Comparison of ENCODE assay signal across 18 mouse cellular contexts in the genomic region with DNA sequence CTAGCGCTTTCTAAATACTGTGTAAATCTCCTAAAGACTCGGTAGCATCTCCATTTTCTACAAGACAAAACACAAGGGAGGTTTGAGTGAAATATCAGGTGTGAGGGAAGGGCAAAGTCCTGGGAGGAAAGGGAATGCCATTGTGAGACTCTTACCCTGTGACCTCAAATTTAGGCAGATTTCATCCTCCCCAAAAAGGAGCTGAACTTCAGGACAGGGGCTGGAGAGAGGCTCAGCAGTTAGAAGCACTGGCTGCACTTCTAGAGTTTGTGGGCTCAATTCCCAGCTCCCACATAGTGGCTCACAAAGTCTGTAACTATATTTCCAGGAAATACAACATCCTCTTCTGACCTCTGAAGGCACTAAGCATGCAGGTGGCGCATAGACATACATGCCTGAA.
DNase-seq lines count a peak whose midpoint lies in the region; ATAC-seq and TF ChIP-seq lines count a peak whose summit lies in the region.
"Had no signal": no experiment of that assay in that cellular context is flagged by ENCODE, and none has a peak within 500 bp of the region (broad histone marks: within the 10 kb centered on the region; RNA-seq: fewer than 3 reads in every experiment).

No protein-coding gene starts in this region.

- no peaks in the 10 kb centered on the region for H3K9me3 ChIP-seq in E14TG2a.4 (ENCODE audit: low read length)
- H3K9me3 ChIP-seq in embryonic facial prominence, embryonic 15.5 days (replicated peaks) = no peaks in the 10 kb centered on the region
- H3K9me3 ChIP-seq: forebrain, embryonic 12.5 days; heart, embryonic 13.5 days had no signal

- no peak overlapping the region for H3K9ac ChIP-seq in heart, adult 2 months (ENCODE audit: low read depth, low read length)
- H3K9ac ChIP-seq in embryonic facial prominence, embryonic 15.5 days = no peak overlapping the region
- H3K9ac ChIP-seq: forebrain, embryonic 12.5 days; limb, embryonic 12.5 days; lung, embryonic 14.5 days; neural tube, embryonic 13.5 days had no signal

- no peaks in the 10 kb centered on the region for H3K36me3 ChIP-seq in heart, adult 2 months (ENCODE audit: control insufficient read depth, insufficient read depth, low read length)
- H3K36me3 ChIP-seq in E14TG2a.4 (ENCODE audit: insufficient read depth, low read length) (no peaks in the 10 kb centered on the region), myocyte (ENCODE audit: control insufficient read depth, insufficient read depth) (no peaks in the 10 kb centered on the region)
- H3K36me3 ChIP-seq in embryonic facial prominence, embryonic 15.5 days = no peaks in the 10 kb centered on the region
- H3K36me3 ChIP-seq: forebrain, embryonic 12.5 days; heart, embryonic 13.5 days; limb, embryonic 12.5 days; neural tube, embryonic 13.5 days had no signal

- H3ac ChIP-seq in myocyte (ENCODE audit: control insufficient read depth, insufficient read length) = no peak overlapping the region

- intact Hi-C loops in heart, adult 2 months (cut with DNase I) = loop anchor here (2.0 to 5.0 kb wide), 2 partner anchors 56 to 162 kb away; no protein-coding TSS in a partner anchor

- no peak for ATAC-seq in embryonic facial prominence, embryonic 15.5 days (ENCODE audit: insufficient number of reproducible peaks, low FRiP score, low TSS enrichment, low read depth)
- no peak for ATAC-seq in inflammation-experienced regulatory T-cells, adult 6 months

- no peak for DNase-seq in heart, adult 2 months
- DNase-seq in heart, adult 9 months (ENCODE audit: low spot score in 2 of 2) = no peak
- no peak for DNase-seq in spleen, postnatal 4 days (ENCODE audit: low spot score in 2 of 2)
- DNase-seq: adrenal gland, postnatal 25 days; kidney, adult 2 months; kidney, postnatal 14 days; thymus, adult 2 months; thymus, postnatal 4 days had no signal

- peaks cover 5% of the 10 kb centered on the region; the same call in 1 of the 2 replicates for H3K4me1 ChIP-seq in heart, adult 2 months (ENCODE audit: control insufficient read depth, insufficient read depth, low read length)
- peaks cover 39% of the 10 kb centered on the region for H3K4me1 ChIP-seq in E14TG2a.4 (replicated peaks; ENCODE audit: low read depth, low read length)
- H3K4me1 ChIP-seq in embryonic facial prominence, embryonic 15.5 days = peaks cover 13% of the 10 kb centered on the region

- H3K27ac ChIP-seq in heart, adult 2 months = peak overlapping the region; percentile 72
- peak overlapping the region; percentile 77; the same call in 1 of the 2 replicates for H3K27ac ChIP-seq in embryonic facial prominence, embryonic 15.5 days (replicated peaks)
- H3K27ac ChIP-seq: forebrain, embryonic 12.5 days had no signal

- TF ChIP-seq CTCF in heart, adult 2 months (IDR thresholded peaks at IDR 0.05) = no peak
- TF ChIP-seq CTCF in E14TG2a.4 (conservative IDR thresholded peaks at IDR 0.05; ENCODE audit: low read length) = no peak

- 85% methylated on average over 3 of the region's 3 CpGs for WGBS in heart, adult 2 months
- WGBS in embryonic facial prominence, embryonic 15.5 days = 79% methylated on average over 3 of the region's 3 CpGs

- TF ChIP-seq POLR2A in heart, adult 2 months (IDR thresholded peaks at IDR 0.05; ENCODE audit: insufficient read depth, low read depth, low read length) = no peak
- TF ChIP-seq POLR2A in myocyte (IDR thresholded peaks at IDR 0.05; ENCODE audit: insufficient read length, low read depth) = no peak

- no peaks in the 10 kb centered on the region for H3K79me2 ChIP-seq in heart, adult 2 months (replicated peaks; ENCODE audit: control insufficient read depth, insufficient read depth, low read length)
- no peaks in the 10 kb centered on the region for H3K79me2 ChIP-seq in myocyte (ENCODE audit: control insufficient read depth, insufficient read depth)

- no peak overlapping the region for H3K4me2 ChIP-seq in embryonic facial prominence, embryonic 15.5 days (replicated peaks)
- peak overlapping the region; percentile 92 for H3K4me2 ChIP-seq in myocyte (ENCODE audit: low read depth)

- H3K27me3 ChIP-seq in heart, adult 2 months (ENCODE audit: control insufficient read depth, insufficient read depth, low read length) = no peaks in the 10 kb centered on the region
- H3K27me3 ChIP-seq in E14TG2a.4 (ENCODE audit: insufficient read depth, low read length) (no peaks in the 10 kb centered on the region), myocyte (ENCODE audit: control insufficient read depth, insufficient read depth, insufficient read length) (no peaks in the 10 kb centered on the region)
- no peaks in the 10 kb centered on the region for H3K27me3 ChIP-seq in embryonic facial prominence, embryonic 15.5 days
- H3K27me3 ChIP-seq: CH12.LX; forebrain, embryonic 12.5 days; limb, embryonic 12.5 days; neural tube, embryonic 13.5 days had no signal

- no peak overlapping the region for H3K4me3 ChIP-seq in heart, adult 2 months
- H3K4me3 ChIP-seq in E14TG2a.4 (replicated peaks; ENCODE audit: low read length) (peak overlapping the region; percentile 67; the same call in 1 of the 2 replicates), myocyte (peak overlapping the region; percentile 21)
- no peak overlapping the region for H3K4me3 ChIP-seq in embryonic facial prominence, embryonic 15.5 days (replicated peaks)
- H3K4me3 ChIP-seq: forebrain, embryonic 12.5 days; neural tube, embryonic 13.5 days had no signal

- no peak for TF ChIP-seq EP300 in heart, adult 2 months (IDR thresholded peaks at IDR 0.05; ENCODE audit: insufficient read depth, low read depth, low read length)

TF ChIP-seq in myocyte, 11 proteins besides CTCF, POLR2A, EP300 and RAD21:
- no peak for TF ChIP-seq TCF12 (IDR thresholded peaks at IDR 0.05; ENCODE audit: insufficient read depth, poor library complexity, severe bottlenecking)
- TF ChIP-seq MYOG (IDR thresholded peaks at IDR 0.05; ENCODE audit: control insufficient read depth in 1 of 3, insufficient read depth in 1 of 3, insufficient read length in 2 of 3, low read depth in 2 of 3) = no peak
- no peak for TF ChIP-seq MYOD1 (IDR thresholded peaks at IDR 0.05; ENCODE audit: control insufficient read depth in 1 of 3, insufficient read length in 2 of 3, low read depth in 2 of 3)
- TF ChIP-seq POLR2AphosphoS2 (IDR thresholded peaks at IDR 0.05; ENCODE audit: insufficient read length, low read depth) = no peak
- TF ChIP-seq REST (IDR thresholded peaks at IDR 0.05; ENCODE audit: insufficient read depth, insufficient read length) = no peak
- no peak for TF ChIP-seq CEBPB (IDR thresholded peaks at IDR 0.05; ENCODE audit: insufficient read depth, poor library complexity, severe bottlenecking)
- TF ChIP-seq SRF (IDR thresholded peaks at IDR 0.05; ENCODE audit: control insufficient read depth, insufficient read length, low read depth) = no peak
- TF ChIP-seq TCF3 (IDR thresholded peaks at IDR 0.05; ENCODE audit: insufficient read length, low read depth) = no peak
- TF ChIP-seq E2F4 (IDR thresholded peaks at IDR 0.05; ENCODE audit: insufficient read depth) = no peak
- no peak for TF ChIP-seq MAX (IDR thresholded peaks at IDR 0.05; ENCODE audit: low read depth)
- TF ChIP-seq USF1 (IDR thresholded peaks at IDR 0.05; ENCODE audit: low read depth) = no peak
TF ChIP-seq in myocyte: peak in this region for 0.

Comparison
In these comparisons a context has a peak if more than half of its experiments do, and no peak if none do; other contexts are left out.
1. H3K4me3 ChIP-seq: peak in E14TG2a.4 (single experiment) and myocyte (single experiment); none in heart, adult 2 months (single experiment) and embryonic facial prominence, embryonic 15.5 days (single experiment).